Comparison of ENCODE assay signal across 15 mouse cellular contexts in the genomic region with DNA sequence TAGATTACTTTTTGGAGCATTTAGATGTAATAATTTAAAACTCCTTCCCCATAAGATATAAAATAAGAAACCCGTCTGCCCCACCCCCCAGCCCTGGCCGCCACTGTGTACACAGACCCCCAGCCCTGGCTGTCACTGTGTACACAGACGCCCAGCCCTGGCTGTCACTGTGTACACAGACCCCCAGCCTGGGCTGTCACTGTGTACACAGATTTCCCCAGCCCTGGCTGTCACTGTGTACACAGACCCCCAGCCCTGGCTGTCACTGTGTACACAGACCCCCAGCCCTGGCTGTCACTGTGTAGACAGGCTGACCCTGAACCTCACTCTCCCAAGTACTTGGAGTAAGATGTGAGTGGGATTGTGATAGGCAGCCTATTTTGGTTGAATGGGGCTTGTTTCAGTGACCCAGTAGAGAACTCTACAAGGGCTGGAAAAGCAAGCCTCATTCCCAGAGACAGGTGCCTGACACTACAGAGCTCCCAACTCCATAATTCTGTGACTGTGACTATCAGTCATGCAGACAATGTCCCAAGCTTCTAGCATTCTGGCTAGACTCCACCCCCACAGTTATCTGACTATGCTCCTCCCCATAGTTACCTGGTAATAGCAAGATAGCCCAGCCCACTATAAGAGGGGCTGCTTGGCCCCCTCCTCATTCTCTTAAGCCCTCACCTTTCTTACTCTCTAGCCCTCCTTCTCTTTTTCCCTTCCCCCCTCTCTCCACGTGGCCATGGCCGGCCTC.
A peak's percentile ranks its signal among the peaks of the same experiment; 100 is the strongest.
DNase-seq lines count a peak whose midpoint lies in the region; ATAC-seq and TF ChIP-seq lines count a peak whose summit lies in the region.
"Had no signal": no experiment of that assay in that cellular context is flagged by ENCODE, and none has a peak within 500 bp of the region (broad histone marks: within the 10 kb centered on the region; RNA-seq: fewer than 3 reads in every experiment).

No protein-coding gene starts in this region.

- no peak overlapping the region for H3K4me3 ChIP-seq in forebrain, embryonic 15.5 days
- no peak overlapping the region for H3K4me3 ChIP-seq in forebrain, embryonic 11.5 days (ENCODE audit: low read depth, low read length)
- no peak overlapping the region for H3K4me3 ChIP-seq in lung, embryonic 14.5 days (ENCODE audit: low read depth, low read length)
- no peak overlapping the region for H3K4me3 ChIP-seq in lung, postnatal 0 days (ENCODE audit: low read depth, low read length)
- H3K4me3 ChIP-seq in hindbrain, embryonic 16.5 days (ENCODE audit: low read length): no peak overlapping the region
- H3K4me3 ChIP-seq in liver, postnatal 0 days (ENCODE audit: low read depth, low read length): no peak overlapping the region
- H3K4me3 ChIP-seq in thymus, adult 2 months (ENCODE audit: control insufficient read depth, insufficient read depth, low read length): no peak overlapping the region
- H3K4me3 ChIP-seq: embryonic facial prominence, embryonic 12.5 days; heart, adult 2 months; intestine, embryonic 15.5 days had no signal

- no peaks in the 10 kb centered on the region for H3K36me3 ChIP-seq in forebrain, embryonic 15.5 days
- H3K36me3 ChIP-seq in forebrain, embryonic 11.5 days (ENCODE audit: control insufficient read depth, insufficient read depth, low read length): no peaks in the 10 kb centered on the region
- no peaks in the 10 kb centered on the region for H3K36me3 ChIP-seq in lung, embryonic 14.5 days (ENCODE audit: insufficient read depth)
- H3K36me3 ChIP-seq in lung, postnatal 0 days (ENCODE audit: insufficient read depth, low read length): no peaks in the 10 kb centered on the region
- H3K36me3 ChIP-seq in hindbrain, embryonic 16.5 days (ENCODE audit: control insufficient read depth, insufficient read depth, low read length): no peaks in the 10 kb centered on the region
- H3K36me3 ChIP-seq in liver, postnatal 0 days (replicated peaks; ENCODE audit: insufficient read depth, low read length): no peaks in the 10 kb centered on the region
- H3K36me3 ChIP-seq in thymus, adult 2 months (ENCODE audit: control insufficient read depth, insufficient read depth, low read length): no peaks in the 10 kb centered on the region
- H3K36me3 ChIP-seq: embryonic facial prominence, embryonic 12.5 days; intestine, embryonic 15.5 days had no signal

- no peak for TF ChIP-seq CTCF in lung, embryonic 14.5 days (IDR thresholded peaks at IDR 0.05; ENCODE audit: low read depth)
- no peak for TF ChIP-seq CTCF in lung, postnatal 0 days (IDR thresholded peaks at IDR 0.05)
- TF ChIP-seq CTCF in liver, postnatal 0 days (IDR thresholded peaks at IDR 0.05; ENCODE audit: low read depth): no peak
- no peak for TF ChIP-seq CTCF in thymus, adult 2 months (IDR thresholded peaks at IDR 0.05; ENCODE audit: borderline replicate concordance, control insufficient read depth, extremely low read depth, insufficient read depth, low read length, poor library complexity)

- no peaks in the 10 kb centered on the region for H3K9me3 ChIP-seq in forebrain, embryonic 15.5 days
- H3K9me3 ChIP-seq in forebrain, embryonic 11.5 days (ENCODE audit: control insufficient read depth, low read length): no peaks in the 10 kb centered on the region
- no peaks in the 10 kb centered on the region for H3K9me3 ChIP-seq in lung, embryonic 14.5 days (ENCODE audit: low read depth, low read length)
- no peaks in the 10 kb centered on the region for H3K9me3 ChIP-seq in lung, postnatal 0 days (ENCODE audit: low read length)
- H3K9me3 ChIP-seq in hindbrain, embryonic 16.5 days (ENCODE audit: control insufficient read depth, low read length): peaks cover 2% of the 10 kb centered on the region; the same call in 1 of the 2 replicates
- H3K9me3 ChIP-seq in liver, postnatal 0 days (ENCODE audit: low read length): no peaks in the 10 kb centered on the region
- H3K9me3 ChIP-seq: embryonic facial prominence, embryonic 12.5 days; intestine, embryonic 15.5 days had no signal

- no peaks in the 10 kb centered on the region for H3K27me3 ChIP-seq in forebrain, embryonic 15.5 days
- no peaks in the 10 kb centered on the region; the same call in 1 of the 2 replicates for H3K27me3 ChIP-seq in forebrain, embryonic 11.5 days (ENCODE audit: control insufficient read depth, insufficient read depth, low read length)
- H3K27me3 ChIP-seq in lung, embryonic 14.5 days (ENCODE audit: insufficient read depth, low read length): no peaks in the 10 kb centered on the region
- H3K27me3 ChIP-seq in lung, postnatal 0 days (replicated peaks; ENCODE audit: insufficient read depth, low read length): no peaks in the 10 kb centered on the region
- no peaks in the 10 kb centered on the region for H3K27me3 ChIP-seq in hindbrain, embryonic 16.5 days (replicated peaks; ENCODE audit: control insufficient read depth, insufficient read depth, low read length)
- no peaks in the 10 kb centered on the region for H3K27me3 ChIP-seq in liver, postnatal 0 days (ENCODE audit: insufficient read depth, low read length)
- no peaks in the 10 kb centered on the region; the same call in 1 of the 2 replicates for H3K27me3 ChIP-seq in thymus, adult 2 months (ENCODE audit: control insufficient read depth, insufficient read depth, low read length)
- H3K27me3 ChIP-seq: embryonic facial prominence, embryonic 12.5 days; intestine, embryonic 15.5 days had no signal

- no peak for TF ChIP-seq EP300 in lung, postnatal 0 days (IDR thresholded peaks at IDR 0.05)
- TF ChIP-seq EP300 in liver, postnatal 0 days (IDR thresholded peaks at IDR 0.05; ENCODE audit: low read depth): no peak

- H3K4me2 ChIP-seq in forebrain, embryonic 15.5 days (replicated peaks): no peak overlapping the region
- no peak overlapping the region for H3K4me2 ChIP-seq in forebrain, embryonic 11.5 days (ENCODE audit: low read depth, low read length, severe bottlenecking)
- no peak overlapping the region for H3K4me2 ChIP-seq in lung, embryonic 14.5 days
- no peak overlapping the region for H3K4me2 ChIP-seq in lung, postnatal 0 days (replicated peaks; ENCODE audit: low read depth, low read length)
- H3K4me2 ChIP-seq in hindbrain, embryonic 16.5 days (ENCODE audit: low read length): no peak overlapping the region
- no peak overlapping the region for H3K4me2 ChIP-seq in liver, postnatal 0 days (ENCODE audit: low read depth, low read length)
- H3K4me2 ChIP-seq: embryonic facial prominence, embryonic 12.5 days; intestine, embryonic 15.5 days had no signal

- 39% methylated on average over 5 of the region's 5 CpGs for WGBS in forebrain, embryonic 15.5 days
- 40% methylated on average over 5 of the region's 5 CpGs for WGBS in forebrain, embryonic 11.5 days
- 15% methylated on average over 5 of the region's 5 CpGs for WGBS in lung, embryonic 14.5 days
- 9% methylated on average over 5 of the region's 5 CpGs for WGBS in lung, postnatal 0 days
- WGBS in hindbrain, embryonic 16.5 days: 34% methylated on average over 5 of the region's 5 CpGs
- WGBS in liver, postnatal 0 days (ENCODE audit: insufficient replicate concordance): 35% methylated on average over 5 of the region's 5 CpGs
- WGBS in thymus, adult 2 months: 52% methylated on average over 5 of the region's 5 CpGs

- H3K9ac ChIP-seq in forebrain, embryonic 15.5 days (replicated peaks): no peak overlapping the region
- no peak overlapping the region for H3K9ac ChIP-seq in forebrain, embryonic 11.5 days (ENCODE audit: low read length)
- no peak overlapping the region for H3K9ac ChIP-seq in lung, embryonic 14.5 days
- no peak overlapping the region for H3K9ac ChIP-seq in lung, postnatal 0 days (replicated peaks; ENCODE audit: low read depth)
- no peak overlapping the region for H3K9ac ChIP-seq in hindbrain, embryonic 16.5 days (ENCODE audit: low read depth, low read length)
- no peak overlapping the region for H3K9ac ChIP-seq in liver, postnatal 0 days (replicated peaks)
- H3K9ac ChIP-seq: embryonic facial prominence, embryonic 12.5 days; intestine, embryonic 15.5 days had no signal

- 0 out of 2 replicates have a peak, but pooled peaks have one; percentile 11 for ATAC-seq in forebrain, embryonic 15.5 days (replicated peaks)
- ATAC-seq in forebrain, embryonic 11.5 days (replicated peaks; ENCODE audit: low FRiP score): no peak
- ATAC-seq in lung, embryonic 14.5 days (ENCODE audit: insufficient read depth): peak; percentile 60
- no peak for ATAC-seq in lung, postnatal 0 days
- peak; percentile 16; the same call in 1 of the 2 replicates for ATAC-seq in hindbrain, embryonic 16.5 days
- 0 out of 2 replicates have a peak, but pooled peaks have one; percentile 23 for ATAC-seq in liver, postnatal 0 days

- DNase-seq in forebrain, embryonic 11.5 days (ENCODE audit: low spot score): no peak
- no peak for DNase-seq in lung, embryonic 14.5 days
- DNase-seq in lung, postnatal 0 days (ENCODE audit: low spot score): no peak
- no peak for DNase-seq in liver, postnatal 0 days
- no peak for DNase-seq in thymus, adult 2 months
- no peak for DNase-seq in spleen, adult 12 weeks (ENCODE audit: low spot score)
- DNase-seq: gastrocnemius, postnatal 25 days; heart, postnatal 36 days; lung, adult 18-20 months; right cerebral cortex, postnatal 25 days had no signal

- no peak overlapping the region for H3K27ac ChIP-seq in forebrain, embryonic 15.5 days (replicated peaks)
- no peak overlapping the region for H3K27ac ChIP-seq in forebrain, embryonic 11.5 days (ENCODE audit: low read depth, low read length)
- H3K27ac ChIP-seq in lung, embryonic 14.5 days (ENCODE audit: low read depth): no peak overlapping the region
- H3K27ac ChIP-seq in lung, postnatal 0 days (ENCODE audit: low read length): no peak overlapping the region
- no peak overlapping the region for H3K27ac ChIP-seq in hindbrain, embryonic 16.5 days (ENCODE audit: low read depth, low read length)
- H3K27ac ChIP-seq in liver, postnatal 0 days (ENCODE audit: low read depth): no peak overlapping the region
- H3K27ac ChIP-seq in thymus, adult 2 months (ENCODE audit: control insufficient read depth, insufficient read depth, low read length): no peak overlapping the region
- H3K27ac ChIP-seq: embryonic facial prominence, embryonic 12.5 days; heart, adult 2 months; intestine, embryonic 15.5 days had no signal

- no peaks in the 10 kb centered on the region for H3K4me1 ChIP-seq in forebrain, embryonic 15.5 days
- H3K4me1 ChIP-seq in forebrain, embryonic 11.5 days (replicated peaks; ENCODE audit: control insufficient read depth, insufficient read depth, low read length): no peaks in the 10 kb centered on the region
- H3K4me1 ChIP-seq in lung, embryonic 14.5 days (ENCODE audit: insufficient read depth): 0 out of 2 replicates have a peak, but pooled peaks cover 2% of the 10 kb centered on the region
- H3K4me1 ChIP-seq in lung, postnatal 0 days (ENCODE audit: insufficient read depth, low read depth, low read length): no peaks in the 10 kb centered on the region
- H3K4me1 ChIP-seq in hindbrain, embryonic 16.5 days (ENCODE audit: control insufficient read depth, insufficient read depth, low read depth, low read length): no peaks in the 10 kb centered on the region; the same call in 1 of the 2 replicates
- H3K4me1 ChIP-seq in liver, postnatal 0 days (ENCODE audit: insufficient read depth): no peaks in the 10 kb centered on the region
- no peaks in the 10 kb centered on the region for H3K4me1 ChIP-seq in thymus, adult 2 months (replicated peaks; ENCODE audit: control insufficient read depth, insufficient read depth, low read length)
- H3K4me1 ChIP-seq: embryonic facial prominence, embryonic 12.5 days; intestine, embryonic 15.5 days had no signal

- no peak for TF ChIP-seq POLR2A in thymus, adult 2 months (IDR thresholded peaks at IDR 0.05; ENCODE audit: control insufficient read depth, extremely low read depth, insufficient read depth, low read length, poor library complexity)

Comparison
In these comparisons a context has a peak if more than half of its experiments do, and no peak if none do; other contexts are left out.
1. ATAC-seq: peak in forebrain, embryonic 15.5 days (single experiment), lung, embryonic 14.5 days (single experiment), hindbrain, embryonic 16.5 days (single experiment) and liver, postnatal 0 days (single experiment); none in forebrain, embryonic 11.5 days (single experiment) and lung, postnatal 0 days (single experiment).